Mouse (Mus musculus) liver, embryonic 16.5 days (tissue): ENCODE data around the gene Rnaseh2c. TPM values are rescaled to one million over a fixed set of nuclear protein-coding genes. Genes with fewer than 3 reads are reported as not detected.

Experiments used
- ATAC-seq: fragments of 200-750 bp; cut with Nextera tagmentation; 2 replicates; pipeline ENCODE4 v1.8.0; 2017; ENCODE audit warnings: low read depth, mild to moderate bottlenecking, moderate number of reproducible peaks, moderate library complexity
- H3K27ac ChIP-seq: fragments of 300-500 bp; sonication (generic); 2 replicates; pipeline ENCODE4 v1.5.1; 2014; ENCODE audit warnings: mild to moderate bottlenecking, low read length
- H3K27me3 ChIP-seq: fragments of 300-500 bp; sonication (generic); 2 replicates; pipeline ENCODE4 v1.6.1; 2014; ENCODE audit warnings: low read depth, low read length, mixed read lengths; ENCODE audit not compliant: control insufficient read depth, insufficient read depth
- H3K36me3 ChIP-seq: fragments of 300-500 bp; sonication (generic); 2 replicates; pipeline ENCODE4 v1.6.1; 2014; ENCODE audit warnings: mild to moderate bottlenecking; ENCODE audit not compliant: control insufficient read depth, insufficient read depth
- H3K4me1 ChIP-seq: fragments of 300-500 bp; sonication (generic); 2 replicates; pipeline ENCODE4 v1.6.1; 2014; ENCODE audit warnings: low read depth, low read length, mixed read lengths; ENCODE audit not compliant: control insufficient read depth
- H3K4me2 ChIP-seq: fragments of 300-500 bp; sonication (generic); 2 replicates; pipeline ENCODE4 v1.6.1; 2014; ENCODE audit warnings: low read depth, low read length, mixed read lengths
- H3K4me3 ChIP-seq: fragments of 300-500 bp; sonication (generic); 2 replicates; pipeline ENCODE4 v1.5.1; 2014; ENCODE audit warnings: low read depth, mild to moderate bottlenecking, low read length
- H3K9ac ChIP-seq: fragments of 300-500 bp; sonication (generic); 2 replicates; pipeline ENCODE4 v1.6.1; 2014; ENCODE audit warnings: low read depth, low read length
- H3K9me3 ChIP-seq: fragments of 300-500 bp; sonication (generic); replicated peaks from 2 replicates; pipeline ENCODE4 v1.6.1; 2016; ENCODE audit warnings: low read length; ENCODE audit not compliant: control insufficient read depth
- WGBS: fragments of 180-500 bp; shearing (Covaris S2); extraction: QIAGEN DNeasy Blood & Tissue Kit; methylation state at CpG from one replicate; pipeline ENCODE4 v1.1.7; 2014; ENCODE audit not compliant: insufficient replicate concordance; 5-methylcytosine and 5-hydroxymethylcytosine counted together
- polyA plus RNA-seq: library from polyadenylated mRNA; unstranded; fragments of >200 nt; fragmentation: Nextera tagmentation; extraction: Ambion mirVana; gene quantifications from 2 replicates; pipeline ENCODE4 v1.2.1, GENCODE M21; 2015

Rnaseh2c gene
- polyA plus RNA-seq, 1 experiment from 2014 or later = 92.2 TPM

- peak overlapping the region; percentile 26; the same call in 1 of the 2 replicates for H3K9ac ChIP-seq
- H3K27ac ChIP-seq = peak overlapping the region; percentile 66
- H3K4me1 ChIP-seq = peaks cover 27% of the 10 kb centered on the region
- WGBS = 9% methylated on average over 26 of the region's 26 CpGs
- H3K36me3 ChIP-seq = peaks cover 45% of the 10 kb centered on the region
- peak overlapping the region; percentile 69 for H3K4me2 ChIP-seq
- H3K9me3 ChIP-seq = no peaks in the 10 kb centered on the region
- ATAC-seq = peak; percentile 79
- H3K27me3 ChIP-seq = no peaks in the 10 kb centered on the region
- H3K4me3 ChIP-seq = peak overlapping the region; percentile 48
These were observed 47.0 kb downstream of the Rnaseh2c start for GRCm38 (mm10) chr19:5648401-5649297.

GRCm38 (mm10) chr19:5649298-5649741 is 47.6 kb downstream of the Rnaseh2c start:
- no peaks in the 10 kb centered on the region for H3K9me3 ChIP-seq
- peak; percentile 6; the same call in 1 of the 2 replicates for ATAC-seq
- H3K9ac ChIP-seq = 0 out of 2 replicates have a peak overlapping the region, but pooled peaks have one; percentile 26
- H3K4me1 ChIP-seq = peaks cover 27% of the 10 kb centered on the region
- H3K4me3 ChIP-seq = no peak overlapping the region; the same call in 1 of the 2 replicates
- peak overlapping the region; percentile 36 for H3K27ac ChIP-seq
- H3K27me3 ChIP-seq = no peaks in the 10 kb centered on the region
- 32% methylated on average over 6 of the region's 6 CpGs for WGBS
- H3K4me2 ChIP-seq = peak overlapping the region; percentile 69
- peaks cover 51% of the 10 kb centered on the region for H3K36me3 ChIP-seq

GRCm38 (mm10) chr19:5651502-5652274 is 50.0 kb downstream of the Rnaseh2c start:
- Histone ChIP-seq H3K4me1 (peaks cover 27% of the 10 kb centered on the region), H3K9ac (no peak overlapping the region), H3K4me3 (no peak overlapping the region), H3K27me3 (no peaks in the 10 kb centered on the region), H3K4me2 (no peak overlapping the region), H3K36me3 (peaks cover 57% of the 10 kb centered on the region), H3K9me3 (no peaks in the 10 kb centered on the region), H3K27ac (no peak overlapping the region)
- 59% methylated on average over 13 of the region's 13 CpGs for WGBS
- ATAC-seq = peak; percentile 22

GRCm38 (mm10) chr19:5652570-5652969 is 50.9 kb downstream of the Rnaseh2c start:
- no peak overlapping the region for H3K4me2 ChIP-seq
- WGBS = 78% methylated on average over 6 of the region's 6 CpGs
- H3K9ac ChIP-seq = no peak overlapping the region
- ATAC-seq = no peak
- H3K27ac ChIP-seq = no peak overlapping the region
- no peaks in the 10 kb centered on the region for H3K27me3 ChIP-seq
- H3K36me3 ChIP-seq = peaks cover 55% of the 10 kb centered on the region
- no peaks in the 10 kb centered on the region for H3K9me3 ChIP-seq
- peaks cover 27% of the 10 kb centered on the region for H3K4me1 ChIP-seq
- no peak overlapping the region for H3K4me3 ChIP-seq

- peaks cover 16% of the 10 kb centered on the region for H3K4me1 ChIP-seq
- peak overlapping the region; percentile 26 for H3K4me3 ChIP-seq
- peak overlapping the region; percentile 53 for H3K4me2 ChIP-seq
- peaks cover 63% of the 10 kb centered on the region for H3K36me3 ChIP-seq
- ATAC-seq = peak; percentile 56
- no peak overlapping the region for H3K9ac ChIP-seq
- no peak overlapping the region for H3K27ac ChIP-seq
- no peaks in the 10 kb centered on the region for H3K27me3 ChIP-seq
- H3K9me3 ChIP-seq = no peaks in the 10 kb centered on the region
- 76% methylated on average over 62 of the region's 62 CpGs for WGBS
These were observed 52.5 kb downstream of the Rnaseh2c start for GRCm38 (mm10) chr19:5653969-5654719.

- H3K9me3 ChIP-seq = no peaks in the 10 kb centered on the region
- H3K9ac ChIP-seq = no peak overlapping the region
- no peaks in the 10 kb centered on the region for H3K27me3 ChIP-seq
- peak overlapping the region; percentile 26 for H3K4me3 ChIP-seq
- H3K4me1 ChIP-seq = peaks cover 11% of the 10 kb centered on the region
- no peak overlapping the region for H3K27ac ChIP-seq
- 82% methylated on average over 43 of the region's 43 CpGs for WGBS
- peak overlapping the region; percentile 53 for H3K4me2 ChIP-seq
- no peak for ATAC-seq
- H3K36me3 ChIP-seq = peaks cover 65% of the 10 kb centered on the region
These were observed 53.1 kb downstream of the Rnaseh2c start for GRCm38 (mm10) chr19:5654720-5655298.

Other genes with a start within 250 kb of the Rnaseh2c start
- gene Eif1ad, start 235.1 kb upstream of the Rnaseh2c start, polyA plus RNA-seq = 22.4 and 23.5 TPM in 2 replicates
- gene Banf1, start 234.7 kb upstream of the Rnaseh2c start, polyA plus RNA-seq = 189 and 214 TPM in 2 replicates
- 23.8 and 25.8 TPM in 2 replicates for gene Sart1, start 213.2 kb upstream of the Rnaseh2c start, polyA plus RNA-seq
- gene Tsga10ip, start 199.3 kb upstream of the Rnaseh2c start, polyA plus RNA-seq = 0.05 and 0.26 TPM in 2 replicates
- 61.4 and 64.5 TPM in 2 replicates for gene Drap1, start 176.9 kb upstream of the Rnaseh2c start, polyA plus RNA-seq
- gene AI837181, start 176.7 kb upstream of the Rnaseh2c start, polyA plus RNA-seq = 6.1 and 7.1 TPM in 2 replicates
- gene Fosl1, start 154.3 kb upstream of the Rnaseh2c start, polyA plus RNA-seq = not detected in 2 replicates
- 0.86 and 0.97 TPM in 2 replicates for gene Ccdc85b, start 144.0 kb upstream of the Rnaseh2c start, polyA plus RNA-seq
- 25.9 and 27.2 TPM in 2 replicates for gene Fibp, start 141.3 kb upstream of the Rnaseh2c start, polyA plus RNA-seq
- gene Ctsw, start 133.4 kb upstream of the Rnaseh2c start, polyA plus RNA-seq = 0.36 and 0.58 TPM in 2 replicates
- 13.5 and 15.8 TPM in 2 replicates for gene Efemp2, start 127.9 kb upstream of the Rnaseh2c start, polyA plus RNA-seq
- gene Mus81, start 113.5 kb upstream of the Rnaseh2c start, polyA plus RNA-seq = 12.7 and 15.6 TPM in 2 replicates
- 930 and 955 TPM in 2 replicates for gene Cfl1, start 111.4 kb upstream of the Rnaseh2c start, polyA plus RNA-seq
- gene 1700020D05Rik, start 98.1 kb upstream of the Rnaseh2c start, polyA plus RNA-seq = 0.09 and 0.14 TPM in 2 replicates
- gene Snx32, start 91.3 kb upstream of the Rnaseh2c start, polyA plus RNA-seq = 5.7 and 7.2 TPM in 2 replicates
- gene Ovol1, start 41.2 kb upstream of the Rnaseh2c start, polyA plus RNA-seq = 0.04 and 0.31 TPM in 2 replicates
- gene Ap5b1, start 33.8 kb upstream of the Rnaseh2c start, polyA plus RNA-seq = 3.5 and 4.4 TPM in 2 replicates
- gene Kat5, start 8.4 kb downstream of the Rnaseh2c start, polyA plus RNA-seq = 15.9 and 16.4 TPM in 2 replicates
- 21.6 and 23.6 TPM in 2 replicates for gene Rela, start 35.6 kb downstream of the Rnaseh2c start, polyA plus RNA-seq
- gene Sipa1, start 61.8 kb downstream of the Rnaseh2c start, polyA plus RNA-seq = 19.7 and 22.3 TPM in 2 replicates
- gene Map3k11, start 86.9 kb downstream of the Rnaseh2c start, polyA plus RNA-seq = 12.9 and 15.2 TPM in 2 replicates
- 8.2 and 9.7 TPM in 2 replicates for gene Pcnx3, start 87.0 kb downstream of the Rnaseh2c start, polyA plus RNA-seq
- gene Kcnk7, start 102.5 kb downstream of the Rnaseh2c start, polyA plus RNA-seq = 0.14 TPM in 2 replicates
- 104 and 105 TPM in 2 replicates for gene Ehbp1l1, start 124.4 kb downstream of the Rnaseh2c start, polyA plus RNA-seq
- gene Fam89b, start 127.8 kb downstream of the Rnaseh2c start, polyA plus RNA-seq = 29.7 and 32.5 TPM in 2 replicates
- 0.74 and 4.6 TPM in 2 replicates for gene Ltbp3, start 139.0 kb downstream of the Rnaseh2c start, polyA plus RNA-seq
- 19.3 and 21.5 TPM in 2 replicates for gene Scyl1, start 169.5 kb downstream of the Rnaseh2c start, polyA plus RNA-seq